Mouse (Mus musculus) layer of hippocampus, postnatal 14 days (tissue): ENCODE data around the gene B9d2. TPM values are rescaled to one million over a fixed set of nuclear protein-coding genes. Genes with fewer than 3 reads are reported as not detected.
"Not testable (repeated sequence)": the region's sequence is repeated elsewhere in the genome, so short reads cannot be mapped to it uniquely, and the experiment has no call there.

Experiments used
- DNase-seq, 2 experiments: peaks; one replicate each; pipeline ENCODE4 v3.0.0; 2021 to 2022; ENCODE audit warnings: low spot score in 2 of 2, mixed read lengths in 1 of 2
- total RNA-seq, 2 experiments: library from RNA; stranded (reverse); gene quantifications; 2 replicates each; pipeline ENCODE4 v1.2.3; 2021

B9d2 gene
- total RNA-seq, 2 experiments from 2014 or later: 21.9 to 25.3 TPM

GRCm38 (mm10) chr7:25703793-25704494 is 23.4 kb downstream of the B9d2 start:
- DNase-seq: no peak

DNA sequence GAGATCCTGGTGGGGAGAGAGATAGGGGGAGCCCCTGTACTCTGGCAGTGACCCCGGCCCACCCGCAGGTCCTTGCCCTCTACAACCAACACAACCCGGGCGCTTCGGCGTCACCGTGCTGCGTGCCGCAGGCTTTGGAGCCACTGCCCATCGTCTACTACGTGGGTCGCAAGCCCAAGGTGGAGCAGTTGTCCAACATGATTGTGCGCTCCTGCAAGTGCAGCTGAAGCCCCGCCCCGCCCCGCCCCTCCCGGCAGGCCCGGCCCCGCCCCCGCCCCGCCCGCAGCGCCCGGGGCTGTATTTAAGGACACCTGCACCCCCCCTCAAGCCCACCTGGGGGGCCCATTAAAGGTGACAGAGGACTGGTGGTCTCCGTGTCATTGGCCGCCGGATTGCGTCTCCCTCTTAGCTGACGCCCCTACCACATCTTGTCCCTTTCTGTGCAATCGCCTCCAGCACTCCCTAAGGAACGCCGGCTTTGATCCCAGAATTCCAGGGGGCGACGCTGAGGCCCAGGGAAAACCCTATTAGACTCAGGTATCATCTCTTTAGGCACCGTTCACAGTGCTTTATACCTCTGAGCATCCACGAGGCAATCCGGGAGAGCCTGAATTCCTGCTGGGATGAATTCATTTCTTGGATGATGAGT is 24.3 kb downstream of the B9d2 start:
- DNase-seq: no peak

DNA sequence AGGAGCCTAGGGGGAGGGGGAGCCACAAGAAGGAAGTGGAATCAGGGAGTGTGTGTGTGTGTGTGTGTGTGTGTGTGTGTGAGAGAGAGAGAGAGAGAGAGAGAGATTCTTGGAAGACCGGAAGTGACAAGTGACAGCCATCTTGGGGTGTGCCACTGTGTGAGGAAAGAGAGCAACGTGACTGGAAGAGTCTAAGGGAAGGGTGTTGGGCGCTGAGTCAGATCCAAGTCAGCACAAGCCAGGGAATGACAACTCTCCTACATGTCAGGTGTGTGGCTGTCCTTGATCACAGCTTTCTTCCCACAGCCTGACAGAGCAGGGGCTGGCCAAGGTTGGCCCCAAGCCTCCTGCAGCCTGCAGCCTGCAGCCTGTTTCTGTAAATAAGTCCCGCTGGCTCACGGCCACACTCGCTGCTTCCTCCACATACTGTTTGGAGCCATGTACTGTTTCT is 25.2 kb downstream of the B9d2 start:
- no peak for DNase-seq

- DNase-seq: no peak
Observed at GRCm38 (mm10) chr7:25706578-25707170, 26.1 kb downstream of the B9d2 start.

DNA sequence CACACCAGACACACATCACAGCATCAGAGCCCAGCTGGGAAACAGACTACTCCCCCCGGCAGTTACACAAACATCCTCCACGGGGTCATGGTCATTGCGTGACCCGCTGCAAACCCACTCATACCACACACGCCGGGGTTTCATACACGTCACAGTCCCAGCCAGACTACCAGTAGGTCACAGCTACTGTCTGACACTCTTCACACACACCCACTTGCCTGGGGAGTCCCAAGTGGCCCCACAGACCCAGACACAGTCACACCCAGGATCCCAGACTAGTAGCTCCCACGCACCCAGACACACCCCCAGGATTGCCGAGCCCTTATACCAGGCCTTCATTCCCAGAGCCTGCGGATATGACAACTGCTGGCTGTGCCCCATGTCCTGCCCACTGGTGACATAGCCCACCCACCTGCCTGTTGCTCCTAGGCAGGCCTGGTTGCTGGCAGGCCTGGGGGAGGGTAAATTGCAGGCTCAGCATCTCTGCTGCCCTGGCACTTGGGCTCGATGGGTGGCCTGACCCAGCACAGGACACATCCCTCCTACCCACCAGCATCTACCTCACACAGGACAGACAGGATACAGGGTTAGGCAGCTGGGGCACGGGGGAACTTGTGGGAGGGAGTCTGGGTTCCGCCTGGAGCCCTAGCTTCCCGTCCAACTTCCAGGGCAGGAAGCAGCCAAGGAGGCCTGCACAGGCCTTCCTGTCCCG is 27.2 kb downstream of the B9d2 start:
- DNase-seq: no peak

DNA sequence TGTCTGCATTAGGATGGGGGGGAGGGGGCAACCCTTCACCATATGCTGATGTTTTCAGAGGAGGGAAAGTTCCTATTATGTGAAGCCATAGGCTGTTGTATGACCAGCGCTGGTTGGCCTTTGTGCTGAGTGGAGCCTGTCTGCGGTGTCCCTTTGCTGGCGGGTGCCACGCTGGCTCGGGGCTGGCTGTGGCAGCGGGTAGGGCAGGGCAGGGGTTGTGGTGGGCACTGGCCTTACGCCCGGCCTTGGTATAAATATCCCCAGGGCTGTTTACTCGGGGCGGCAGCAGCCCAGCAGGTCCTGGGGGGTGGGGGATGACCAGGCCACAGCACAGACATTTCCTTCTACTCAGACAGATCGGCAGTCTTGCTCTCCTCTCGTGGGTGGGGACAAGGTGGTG is 29.4 kb downstream of the B9d2 start:
- peak in 1 of 2 experiments; percentile 53 for DNase-seq

DNA sequence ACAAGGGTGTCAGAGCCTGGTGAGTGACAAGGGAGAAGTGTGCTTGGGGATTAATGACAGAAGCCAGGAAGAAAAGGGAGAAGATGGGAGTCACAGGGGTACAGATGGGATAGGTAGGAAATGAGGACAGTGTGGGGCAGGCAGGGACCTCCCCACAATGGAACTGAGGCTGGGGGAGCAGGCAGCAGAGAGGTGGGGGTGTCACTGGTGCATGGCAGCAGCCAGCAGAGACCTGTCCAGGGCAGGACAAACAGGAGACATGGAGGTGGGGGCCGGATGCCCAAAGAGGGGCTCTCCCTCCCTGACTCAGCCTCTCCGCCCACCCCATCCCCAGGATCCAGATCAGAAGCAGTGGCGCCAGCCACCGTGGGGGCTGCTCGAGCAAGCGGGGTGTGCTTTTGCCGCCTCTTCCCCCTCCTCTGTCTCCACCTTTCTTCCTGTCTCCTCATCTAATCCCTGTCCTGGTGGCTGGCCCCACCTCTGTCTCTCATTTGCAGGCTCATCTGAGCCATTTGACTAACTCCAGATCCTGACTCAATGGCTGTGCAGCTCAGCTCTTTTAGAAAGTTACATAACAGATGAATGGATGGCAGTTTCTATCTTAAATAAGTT is 30.0 kb downstream of the B9d2 start:
- DNase-seq: no peak

DNA sequence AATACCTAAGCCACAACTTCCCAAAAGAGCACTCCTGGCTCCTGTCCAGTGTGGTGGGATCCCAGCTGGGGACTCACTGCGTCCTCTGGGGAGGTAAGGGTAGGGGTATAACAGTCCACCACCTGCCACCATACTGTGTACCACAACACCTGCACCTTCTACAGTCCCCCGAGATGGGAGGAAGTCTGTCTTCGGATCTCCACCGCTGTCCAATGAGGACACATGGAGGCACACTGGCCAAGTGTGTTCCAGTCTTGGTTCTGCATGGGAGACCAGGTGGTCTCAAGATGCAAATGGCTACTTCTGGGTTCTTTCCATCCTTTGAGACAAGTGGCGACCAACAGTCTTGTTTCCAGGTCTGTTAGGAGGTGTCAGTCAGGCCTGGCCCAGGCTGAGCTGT is 30.6 kb downstream of the B9d2 start:
- no peak for DNase-seq

DNA sequence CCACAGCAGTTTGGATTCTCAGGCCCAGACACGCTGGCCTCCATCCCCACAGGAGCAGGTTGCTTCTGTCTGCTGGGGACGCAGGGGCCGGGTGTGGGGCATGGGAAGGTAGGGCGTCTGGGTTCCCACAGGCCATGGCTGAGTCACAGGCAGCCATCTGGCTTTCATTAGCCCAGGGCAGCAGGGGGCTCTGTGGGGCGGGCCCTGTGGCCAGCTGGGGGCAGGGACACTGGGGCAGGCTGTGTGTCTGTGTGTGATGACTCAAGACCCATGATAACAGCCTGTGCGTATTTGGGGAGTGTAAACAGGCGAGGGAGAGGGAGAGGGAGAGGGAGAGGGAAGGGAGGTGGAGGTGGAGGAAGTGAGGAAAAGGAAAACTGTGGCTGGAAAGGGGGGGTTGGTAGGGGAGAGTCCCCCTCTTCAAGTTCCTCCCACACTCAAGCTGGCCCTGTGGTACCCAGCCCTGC is 31.2 kb downstream of the B9d2 start:
- DNase-seq: no peak

- DNase-seq: no peak
Observed at GRCm38 (mm10) chr7:25712801-25713200, 32.2 kb downstream of the B9d2 start.

DNA sequence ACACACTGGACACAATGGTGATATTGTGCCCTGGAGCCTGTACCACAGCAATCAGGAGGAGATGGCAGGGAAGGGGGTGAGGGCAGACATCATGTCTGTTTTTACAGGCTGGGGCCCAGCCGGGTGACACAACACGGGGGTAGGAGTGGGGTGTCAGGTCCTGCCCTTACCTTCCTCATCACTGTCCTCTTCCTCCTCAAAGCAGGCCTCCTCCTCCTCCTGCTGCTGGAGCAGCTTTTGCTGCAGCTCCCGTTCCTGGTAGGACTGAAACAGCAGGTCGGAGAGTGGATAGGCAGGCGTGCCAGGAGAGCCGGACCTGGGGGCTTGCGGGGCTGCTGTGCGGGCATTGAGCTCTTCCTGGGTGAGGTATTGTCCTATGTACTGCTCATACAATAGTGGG is 34.0 kb downstream of the B9d2 start:
- DNase-seq: no peak

DNA sequence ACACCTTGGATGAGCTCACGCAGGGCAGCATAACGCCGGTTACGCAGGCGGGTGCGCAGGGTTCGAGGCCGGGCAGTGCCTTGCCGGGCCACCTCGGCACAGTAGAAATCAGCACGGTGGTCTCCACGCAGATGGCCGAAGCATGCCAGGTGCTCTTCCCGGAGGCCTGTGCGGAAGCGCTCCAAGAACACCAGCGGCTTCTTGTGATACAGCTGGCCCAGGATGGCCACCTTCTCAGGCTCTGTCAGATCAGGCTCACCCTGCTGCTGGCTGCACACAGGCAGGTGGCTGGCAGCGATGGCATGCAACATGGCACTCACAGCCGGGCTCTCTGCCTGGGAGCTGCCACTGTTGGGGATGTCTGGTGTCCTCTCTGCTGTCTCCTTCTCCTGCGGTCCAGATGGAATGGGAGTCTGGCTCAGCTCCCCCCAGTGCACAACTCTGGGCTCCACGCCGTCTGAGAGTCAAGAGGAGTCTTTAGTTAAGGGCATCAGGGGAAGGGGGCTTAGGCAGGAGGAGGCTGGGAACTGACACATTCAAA is 35.2 kb downstream of the B9d2 start:
- DNase-seq: peak; percentile 62 to 70

- no peak for DNase-seq
Observed at GRCm38 (mm10) chr7:25717478-25717877, 36.9 kb downstream of the B9d2 start.

GRCm38 (mm10) chr7:25718788-25719417 is 38.3 kb downstream of the B9d2 start, which contains the start of gene Ccdc97:
Ccdc97 (minus strand) TSS chr7:25719088.
- peak; percentile 95 to 97 for DNase-seq

DNA sequence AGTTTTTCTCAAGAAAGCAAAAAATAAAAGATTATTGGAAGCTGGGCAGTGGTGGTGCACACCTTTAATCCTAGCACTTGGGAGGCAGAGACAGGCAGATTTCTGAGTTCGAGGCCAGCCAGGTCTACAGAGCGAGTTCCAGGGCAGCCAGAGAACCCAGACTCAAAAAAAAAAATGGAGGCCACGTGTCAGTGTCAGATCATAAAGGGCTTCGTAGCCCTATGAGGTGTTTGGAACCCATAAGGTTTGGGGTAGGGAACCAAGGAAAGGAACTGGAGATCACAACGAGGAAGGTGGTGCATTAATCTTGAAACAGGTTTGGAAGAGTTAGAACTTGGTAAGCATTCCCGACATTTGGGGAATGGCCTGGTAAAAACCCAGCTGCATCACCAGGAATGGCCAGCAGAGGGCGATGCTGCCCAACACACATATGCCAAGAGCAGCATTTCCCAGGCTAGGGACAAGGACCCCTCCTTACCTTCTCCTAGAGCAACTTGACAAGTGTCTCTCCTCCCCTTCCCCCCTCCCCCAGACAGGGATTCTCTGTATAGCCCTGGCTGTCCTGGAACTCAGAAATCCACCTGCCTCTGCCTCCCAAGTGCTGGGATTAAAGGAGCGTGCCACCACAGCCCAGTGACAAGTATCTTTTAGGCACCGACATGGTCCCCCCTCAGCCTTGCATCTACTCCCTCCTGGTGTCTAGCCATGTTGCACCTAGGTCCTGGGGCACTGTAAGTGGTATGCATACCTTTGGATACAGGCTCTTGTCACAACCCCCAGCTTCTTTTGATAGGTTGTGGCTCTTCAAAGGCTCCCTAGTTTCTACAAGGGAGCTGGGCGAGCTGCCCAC is 39.4 kb downstream of the B9d2 start:
- DNase-seq: peak; percentile 77 to 82

- no peak for DNase-seq
Observed at GRCm38 (mm10) chr7:25720760-25721159, 40.2 kb downstream of the B9d2 start.

DNA sequence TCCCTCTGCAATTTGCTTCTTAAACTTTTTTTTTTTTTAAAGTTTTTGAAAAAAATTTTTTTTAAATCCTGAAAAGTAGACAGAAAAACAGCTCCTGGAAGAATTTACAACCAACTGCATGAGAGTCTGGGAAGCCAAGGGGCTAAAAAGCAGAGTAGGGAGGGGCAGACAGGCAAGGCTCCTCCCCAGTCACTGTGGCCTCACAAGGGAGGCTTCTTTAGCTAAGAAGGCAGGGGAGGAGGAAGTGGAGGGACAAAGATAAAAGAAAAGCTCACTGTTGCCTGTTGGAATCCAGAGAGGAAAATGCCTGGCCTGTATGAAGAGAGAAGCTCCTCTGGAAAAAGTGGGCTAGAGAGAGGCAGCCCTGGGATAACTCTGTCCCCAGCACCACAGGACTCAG is 41.2 kb downstream of the B9d2 start:
- DNase-seq: not testable (repeated sequence)

- DNase-seq: no peak
Observed at GRCm38 (mm10) chr7:25725886-25726285, 45.3 kb downstream of the B9d2 start.

- no peak for DNase-seq
Observed at GRCm38 (mm10) chr7:25727800-25728199, 47.2 kb downstream of the B9d2 start.
